Mouse (Mus musculus) intestine, postnatal 0 days (tissue): ENCODE measurements around the gene Pdcd1lg2. TPM values are rescaled to one million over a fixed set of nuclear protein-coding genes. Genes with fewer than 3 reads are reported as not detected.

ENCODE experiments used
- ATAC-seq: fragments of 200-750 bp; cut with Nextera tagmentation; 2 replicates; pipeline ENCODE4 v1.8.0; 2017; ENCODE audit warnings: mild to moderate bottlenecking, moderate TSS enrichment, moderate library complexity
- H3K27ac ChIP-seq: fragments of 300-500 bp; sonication (generic); 2 replicates; pipeline ENCODE4 v1.5.1; 2014; ENCODE audit warnings: mild to moderate bottlenecking, low read depth, low read length, moderate library complexity
- H3K27me3 ChIP-seq: fragments of 300-500 bp; sonication (generic); replicated peaks from 2 replicates; pipeline ENCODE4 v1.6.1; 2014; ENCODE audit warnings: low read length, mixed read lengths; ENCODE audit not compliant: control insufficient read depth, insufficient read depth
- H3K36me3 ChIP-seq: fragments of 300-500 bp; sonication (generic); 2 replicates; pipeline ENCODE4 v1.6.1; 2014; ENCODE audit warnings: mild to moderate bottlenecking, moderate library complexity; ENCODE audit not compliant: control insufficient read depth, insufficient read depth
- H3K4me1 ChIP-seq: fragments of 300-500 bp; sonication (generic); replicated peaks from 2 replicates; pipeline ENCODE4 v1.6.1; 2014; ENCODE audit warnings: antibody characterized with exemption, low read length, mixed read lengths; ENCODE audit not compliant: control insufficient read depth, insufficient read depth
- H3K4me2 ChIP-seq: fragments of 300-500 bp; sonication (generic); replicated peaks from 2 replicates; pipeline ENCODE4 v1.6.1; 2014; ENCODE audit warnings: low read depth, mild to moderate bottlenecking, moderate library complexity
- H3K4me3 ChIP-seq: fragments of 300-500 bp; sonication (generic); 2 replicates; pipeline ENCODE4 v1.5.1; 2014; ENCODE audit warnings: low read depth, low read length
- H3K9ac ChIP-seq: fragments of 300-500 bp; sonication (generic); 2 replicates; pipeline ENCODE4 v1.6.1; 2014; ENCODE audit warnings: mild to moderate bottlenecking, low read depth, low read length
- H3K9me3 ChIP-seq: fragments of 300-500 bp; sonication (generic); 2 replicates; pipeline ENCODE4 v1.6.1; 2016; ENCODE audit warnings: mixed run types; ENCODE audit not compliant: control insufficient read depth
- CTCF ChIP-seq: sonication (generic); IDR thresholded peaks from 2 replicates; pipeline ENCODE4 v1.5.1; 2016; ENCODE audit warnings: low read depth, mild to moderate bottlenecking, control low read depth, antibody characterized with exemption, moderate library complexity
- WGBS: fragments of 180-500 bp; shearing (Covaris S2); extraction: QIAGEN DNeasy Blood & Tissue Kit; methylation state at CpG from one replicate; pipeline ENCODE4 v1.1.7; 2014; 5-methylcytosine and 5-hydroxymethylcytosine counted together
- polyA plus RNA-seq: library from polyadenylated mRNA; unstranded; fragments of >200 nt; fragmentation: Nextera tagmentation; extraction: Ambion mirVana; gene quantifications from 2 replicates; pipeline ENCODE4 v1.2.1, GENCODE M21; 2015

Pdcd1lg2 gene
- polyA plus RNA-seq, 1 experiment from 2014 or later = not detected

DNA sequence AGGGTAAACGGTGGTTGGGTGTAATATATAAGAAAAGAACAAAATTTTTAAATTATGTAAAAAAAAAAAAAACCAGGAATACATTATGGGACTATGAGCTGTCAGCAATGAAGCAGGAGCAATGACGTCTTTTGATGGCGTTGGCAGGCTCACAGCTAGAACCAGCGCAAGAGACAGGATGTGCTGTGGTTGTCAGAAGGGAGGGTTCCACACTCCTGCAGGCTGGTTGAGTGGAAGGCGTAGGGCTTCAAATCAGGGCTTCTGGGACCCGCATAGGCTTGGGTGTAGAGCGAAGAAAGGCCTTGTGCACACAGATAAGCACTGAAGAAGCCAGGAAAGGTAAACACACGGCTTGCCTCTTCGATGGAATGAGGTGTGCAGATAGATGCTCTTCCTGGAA lies 56.1 kb downstream of the Pdcd1lg2 start:
- Histone ChIP-seq H3K9me3 (no peaks in the 10 kb centered on the region), H3K4me1 (0 out of 2 replicates have a peak, but pooled peaks cover 13% of the 10 kb centered on the region), H3K27ac (no peak overlapping the region), H3K9ac (no peak overlapping the region), H3K36me3 (no peaks in the 10 kb centered on the region), H3K4me3 (no peak overlapping the region), H3K27me3 (no peaks in the 10 kb centered on the region), H3K4me2 (no peak overlapping the region)
- ATAC-seq = no peak
- WGBS = 66% methylated on average over 9 of the region's 9 CpGs
- no peak for TF ChIP-seq CTCF

DNA sequence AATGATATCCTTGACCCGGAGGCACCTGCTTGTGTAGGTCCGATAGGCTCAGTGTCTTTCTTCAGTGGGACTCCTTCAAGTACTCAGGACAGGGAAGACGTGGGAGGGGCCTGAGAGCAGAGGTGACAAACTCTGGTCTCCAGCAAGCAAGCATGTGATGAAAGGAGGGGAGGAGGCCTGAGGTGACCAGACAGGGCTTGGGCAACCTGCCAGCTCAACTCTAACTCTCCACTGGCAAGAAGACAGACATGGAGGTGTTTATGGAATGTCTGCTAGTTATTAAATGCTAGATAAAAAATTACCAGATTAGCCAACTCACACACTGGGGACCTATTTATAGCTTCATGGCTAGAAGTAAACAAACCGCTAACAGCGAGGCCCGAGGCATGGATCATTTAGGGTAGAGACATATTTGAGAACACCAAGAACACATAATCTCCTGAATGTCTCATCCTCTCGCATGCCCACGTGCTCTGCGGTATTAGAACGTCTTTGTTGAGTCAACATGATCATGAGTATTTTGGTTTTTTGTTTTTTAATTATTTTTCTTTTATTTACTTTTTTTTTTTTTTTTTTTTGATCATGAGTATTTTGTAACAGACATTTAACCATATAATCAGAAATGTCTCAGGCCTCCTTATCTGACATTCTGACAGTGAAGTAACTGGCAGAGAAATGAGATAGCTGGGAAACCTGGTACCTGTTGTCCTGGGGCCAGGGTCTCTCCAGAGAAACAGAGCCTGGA lies 58.4 kb downstream of the Pdcd1lg2 start:
- Histone ChIP-seq H3K4me1 (0 out of 2 replicates have a peak, but pooled peaks cover 20% of the 10 kb centered on the region), H3K36me3 (no peaks in the 10 kb centered on the region), H3K4me3 (no peak overlapping the region), H3K27me3 (no peaks in the 10 kb centered on the region), H3K9me3 (no peaks in the 10 kb centered on the region), H3K9ac (no peak overlapping the region), H3K27ac (peak overlapping the region; percentile 61), H3K4me2 (peak overlapping the region; percentile 2; the same call in 1 of the 2 replicates)
- WGBS = 41% methylated on average over 10 of the region's 10 CpGs
- peak; percentile 71 for ATAC-seq
- no peak for TF ChIP-seq CTCF

DNA sequence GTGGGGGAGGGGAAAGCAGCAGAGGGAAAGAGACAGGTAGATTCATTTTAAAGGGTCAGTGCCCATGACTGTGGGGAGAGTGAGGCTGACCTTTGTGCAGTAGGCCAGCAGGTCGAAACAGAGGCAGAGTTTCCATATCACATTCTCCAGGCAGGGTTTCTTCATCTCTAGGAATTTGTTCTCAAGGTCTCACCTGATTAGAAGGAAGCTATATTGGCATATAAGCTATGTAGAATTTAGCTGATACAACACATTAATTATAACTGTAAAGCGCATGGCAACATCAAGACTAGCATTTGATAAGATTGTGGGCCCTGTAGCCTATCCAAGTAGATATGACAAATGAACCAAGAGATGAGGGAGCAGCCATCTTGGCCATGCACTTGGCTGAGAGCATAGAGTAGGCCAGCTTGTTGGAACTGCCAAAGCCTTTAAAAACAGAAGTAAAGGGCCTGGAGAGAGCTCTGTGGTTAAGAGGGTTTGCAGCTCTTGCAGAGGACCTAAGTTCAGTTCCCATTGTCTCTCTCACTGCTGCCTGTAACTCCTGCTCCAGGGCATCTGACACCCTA lies 59.1 kb downstream of the Pdcd1lg2 start:
- peak; percentile 55 for ATAC-seq
- 51% methylated on average over 2 of the region's 2 CpGs for WGBS
- Histone ChIP-seq H3K9ac (no peak overlapping the region), H3K27ac (peak overlapping the region; percentile 61), H3K4me1 (0 out of 2 replicates have a peak, but pooled peaks cover 23% of the 10 kb centered on the region), H3K4me3 (no peak overlapping the region), H3K36me3 (no peaks in the 10 kb centered on the region), H3K27me3 (no peaks in the 10 kb centered on the region), H3K4me2 (no peak overlapping the region), H3K9me3 (no peaks in the 10 kb centered on the region)
- TF ChIP-seq CTCF = no peak

- Histone ChIP-seq H3K36me3 (no peaks in the 10 kb centered on the region), H3K4me2 (0 out of 2 replicates have a peak overlapping the region, but pooled peaks have one; percentile 9), H3K27me3 (no peaks in the 10 kb centered on the region), H3K9ac (no peak overlapping the region), H3K27ac (peak overlapping the region; percentile 57; the same call in 1 of the 2 replicates), H3K9me3 (no peaks in the 10 kb centered on the region), H3K4me1 (0 out of 2 replicates have a peak, but pooled peaks cover 26% of the 10 kb centered on the region), H3K4me3 (no peak overlapping the region)
- no peak for TF ChIP-seq CTCF
- ATAC-seq = no peak
- 17% methylated on average over 4 of the region's 4 CpGs for WGBS
These were observed 59.9 kb downstream of the Pdcd1lg2 start for GRCm38 (mm10) chr19:29470652-29471051.

GRCm38 (mm10) chr19:29472424-29472823 lies 61.7 kb downstream of the Pdcd1lg2 start:
- Histone ChIP-seq H3K36me3 (no peaks in the 10 kb centered on the region), H3K9ac (no peak overlapping the region), H3K4me3 (no peak overlapping the region), H3K4me1 (0 out of 2 replicates have a peak, but pooled peaks cover 26% of the 10 kb centered on the region), H3K4me2 (no peak overlapping the region), H3K9me3 (no peaks in the 10 kb centered on the region), H3K27me3 (no peaks in the 10 kb centered on the region), H3K27ac (peak overlapping the region; percentile 54; the same call in 1 of the 2 replicates)
- WGBS = 40% methylated on average over 8 of the region's 8 CpGs
- no peak for ATAC-seq
- no peak for TF ChIP-seq CTCF

GRCm38 (mm10) chr19:29472946-29473345 lies 62.2 kb downstream of the Pdcd1lg2 start:
- H3K27ac ChIP-seq = peak overlapping the region; percentile 54; the same call in 1 of the 2 replicates
- no peak overlapping the region for H3K4me3 ChIP-seq
- ATAC-seq = no peak
- no peaks in the 10 kb centered on the region for H3K36me3 ChIP-seq
- no peak for TF ChIP-seq CTCF
- no peaks in the 10 kb centered on the region for H3K27me3 ChIP-seq
- 0 out of 2 replicates have a peak, but pooled peaks cover 26% of the 10 kb centered on the region for H3K4me1 ChIP-seq
- H3K9ac ChIP-seq = no peak overlapping the region
- no peaks in the 10 kb centered on the region for H3K9me3 ChIP-seq
- H3K4me2 ChIP-seq = no peak overlapping the region
- WGBS = 58% methylated on average over 5 of the region's 5 CpGs
